Comparison of ENCODE assay signal across 22 mouse cellular contexts in genomic region chr6:76639583-76639982, GRCm38 (mm10).
A peak's percentile ranks its signal among the peaks of the same experiment; 100 is the strongest.
DNase-seq lines count a peak whose midpoint lies in the region; ATAC-seq and TF ChIP-seq lines count a peak whose summit lies in the region.
"Had no signal": no experiment of that assay in that cellular context is flagged by ENCODE, and none has a peak within 500 bp of the region (broad histone marks: within the 10 kb centered on the region; RNA-seq: fewer than 3 reads in every experiment).

No protein-coding gene starts in this region.

- H3K27ac ChIP-seq in ES-E14 (ENCODE audit: insufficient read depth, low read depth, low read length, poor library complexity, severe bottlenecking) = no peak overlapping the region
- H3K27ac ChIP-seq: embryonic facial prominence, embryonic 13.5 days; embryonic facial prominence, embryonic 15.5 days; forebrain, embryonic 13.5 days; forebrain, embryonic 15.5 days had no signal

- H3K9ac ChIP-seq in ES-E14 (ENCODE audit: insufficient read depth, low read depth, low read length, poor library complexity, severe bottlenecking) = no peak overlapping the region
- H3K9ac ChIP-seq: embryonic facial prominence, embryonic 13.5 days; embryonic facial prominence, embryonic 15.5 days; forebrain, embryonic 13.5 days; forebrain, embryonic 15.5 days; forebrain, postnatal 0 days had no signal

- in situ Hi-C loops in ES-E14 (cut with MboI; ENCODE audit: low sequenced_read_pairs in 2 of 2, unreplicated experiment in 2 of 2) = no loop called here

- H3K4me1 ChIP-seq in ES-E14 (ENCODE audit: control insufficient read depth in 2 of 2, insufficient read depth in 2 of 2, low read length in 2 of 2, poor library complexity in 1 of 2) = peaks cover 0 to 2% of the 10 kb centered on the region in 2 experiments; a peak in 1 of 4 replicates
- H3K4me1 ChIP-seq: embryonic facial prominence, embryonic 13.5 days; embryonic facial prominence, embryonic 15.5 days; forebrain, embryonic 13.5 days; forebrain, embryonic 15.5 days had no signal

- DNase-seq in ES-E14 (ENCODE audit: low read depth, low spot score) (peak; percentile 40), WW6 (ENCODE audit: low read depth, low spot score) (peak; percentile 33)
- peak; percentile 3 for DNase-seq in forelimb bud, embryonic 11.5 days (ENCODE audit: low read depth, low spot score)
- no peak for DNase-seq in kidney, postnatal 10 days
- DNase-seq in adrenal gland, postnatal 10 days = no peak
- DNase-seq: adrenal gland, adult 8-10 months; adrenal gland, postnatal 25 days; cerebellum, adult 11 months; cerebellum, adult 18-20 months; cerebellum, adult 8-10 months; cerebellum, adult 9-11 months; cerebellum, postnatal 14 days; cerebellum, postnatal 36 days; embryo, embryonic 11 days; forebrain, postnatal 0 days had no signal

- no peaks in the 10 kb centered on the region for H3K9me3 ChIP-seq in ES-E14 (ENCODE audit: control insufficient read depth, insufficient read depth, low read depth, low read length)
- H3K9me3 ChIP-seq: embryonic facial prominence, embryonic 13.5 days; embryonic facial prominence, embryonic 15.5 days; forebrain, embryonic 13.5 days; forebrain, embryonic 15.5 days had no signal

- H3K4me3 ChIP-seq in ES-E14 (ENCODE audit: insufficient read depth in 1 of 2, low read depth in 1 of 2, low read length in 2 of 2, poor library complexity in 1 of 2, severe bottlenecking in 1 of 2) = no peak overlapping the region
- H3K4me3 ChIP-seq: embryonic facial prominence, embryonic 13.5 days; embryonic facial prominence, embryonic 15.5 days; erythroblast, embryonic 14.5 days; forebrain, embryonic 13.5 days; forebrain, embryonic 15.5 days had no signal

- ATAC-seq in frontal cortex, adult (ENCODE audit: low TSS enrichment) = no peak
- ATAC-seq: activated CD4-positive, CD25-positive, alpha-beta regulatory T cell, adult 4 months; forebrain, embryonic 13.5 days; forebrain, embryonic 15.5 days; forebrain, postnatal 0 days had no signal

- no peaks in the 10 kb centered on the region for H3K36me3 ChIP-seq in ES-E14 (ENCODE audit: control insufficient read depth, insufficient read depth, low read length, poor library complexity, severe bottlenecking)
- H3K36me3 ChIP-seq: embryonic facial prominence, embryonic 13.5 days; embryonic facial prominence, embryonic 15.5 days; forebrain, embryonic 15.5 days had no signal

TF ChIP-seq in ES-E14, 5 proteins besides CTCF, POLR2A, EP300 and RAD21:
- TF ChIP-seq CHD2 (IDR thresholded peaks at IDR 0.05; ENCODE audit: low read depth, low read length) (no peak), ZC3H11A (IDR thresholded peaks at IDR 0.05; ENCODE audit: borderline replicate concordance, low read depth, low read length) (no peak), ZNF384 (IDR thresholded peaks at IDR 0.05; ENCODE audit: low read depth, low read length) (no peak), HCFC1 (IDR thresholded peaks at IDR 0.05; ENCODE audit: borderline replicate concordance, insufficient read depth, low read length) (no peak), MAFK (IDR thresholded peaks at IDR 0.05; ENCODE audit: insufficient read depth, low read depth, low read length) (no peak)

Comparison
In these comparisons a context has a peak if more than half of its experiments do, and no peak if none do; other contexts are left out.
1. DNase-seq: peak in ES-E14 (single experiment), WW6 (single experiment) and forelimb bud, embryonic 11.5 days (single experiment); none in kidney, postnatal 10 days (single experiment) and adrenal gland, postnatal 10 days (single experiment).